Mouse (Mus musculus) kidney, embryonic 14.5 days (tissue): Measurements from ENCODE around the gene Tsr2. TPM values are rescaled to one million over a fixed set of nuclear protein-coding genes. Genes with fewer than 3 reads are reported as not detected.

Experiments used
- ATAC-seq: fragments of 200-750 bp; cut with Nextera tagmentation; 2 replicates; pipeline ENCODE4 v1.8.0; 2017; ENCODE audit warnings: moderate number of reproducible peaks, mild to moderate bottlenecking, moderate TSS enrichment, moderate library complexity; ENCODE audit not compliant: low FRiP score, low TSS enrichment
- H3K27ac ChIP-seq: fragments of 300-500 bp; sonication (generic); 2 replicates; pipeline ENCODE4 v1.5.1; 2014; ENCODE audit warnings: low read depth, mild to moderate bottlenecking, low read length, moderate library complexity, mixed read lengths
- H3K27me3 ChIP-seq: fragments of 300-500 bp; sonication (generic); 2 replicates; pipeline ENCODE4 v1.6.1; 2014; ENCODE audit warnings: mild to moderate bottlenecking, low read length; ENCODE audit not compliant: control insufficient read depth, insufficient read depth
- H3K36me3 ChIP-seq: fragments of 300-500 bp; sonication (generic); 2 replicates; pipeline ENCODE4 v1.6.1; 2014; ENCODE audit warnings: low read length, mixed read lengths; ENCODE audit not compliant: control insufficient read depth, insufficient read depth
- H3K4me1 ChIP-seq: fragments of 300-500 bp; sonication (generic); 2 replicates; pipeline ENCODE4 v1.6.1; 2014; ENCODE audit warnings: low read length, mixed read lengths; ENCODE audit not compliant: control insufficient read depth, insufficient read depth
- H3K4me2 ChIP-seq: fragments of 300-500 bp; sonication (generic); replicated peaks from 2 replicates; pipeline ENCODE4 v1.6.1; 2014; ENCODE audit warnings: low read depth, mild to moderate bottlenecking, low read length
- H3K4me3 ChIP-seq: fragments of 300-500 bp; sonication (generic); 2 replicates; pipeline ENCODE4 v1.5.1; 2014; ENCODE audit warnings: mild to moderate bottlenecking, low read length
- H3K9ac ChIP-seq: fragments of 300-500 bp; sonication (generic); 2 replicates; pipeline ENCODE4 v1.6.1; 2014; ENCODE audit warnings: low read depth, mild to moderate bottlenecking, low read length, moderate library complexity
- H3K9me3 ChIP-seq: fragments of 300-500 bp; sonication (generic); 2 replicates; pipeline ENCODE4 v1.6.1; 2016; ENCODE audit warnings: low read length; ENCODE audit not compliant: control insufficient read depth
- WGBS: fragments of 180-500 bp; shearing (Covaris S2); extraction: QIAGEN DNeasy Blood & Tissue Kit; methylation state at CpG from one replicate; pipeline ENCODE4 v1.1.7; 2014; 5-methylcytosine and 5-hydroxymethylcytosine counted together
- polyA plus RNA-seq: library from polyadenylated mRNA; unstranded; fragments of >200 nt; fragmentation: Nextera tagmentation; extraction: Ambion mirVana; gene quantifications from 2 replicates; pipeline ENCODE4 v1.2.1, GENCODE M21; 2014

The Tsr2 gene
- polyA plus RNA-seq, 1 experiment from 2014 or later: 42.0 TPM

- no peaks in the 10 kb centered on the region for H3K9me3 ChIP-seq
- no peak overlapping the region for H3K4me2 ChIP-seq
- H3K4me1 ChIP-seq: no peaks in the 10 kb centered on the region
- no peak for ATAC-seq
- no peak overlapping the region for H3K9ac ChIP-seq
- WGBS: 84% methylated on average over 4 of the region's 4 CpGs
- H3K36me3 ChIP-seq: peaks cover 22% of the 10 kb centered on the region; the same call in 1 of the 2 replicates
- no peaks in the 10 kb centered on the region for H3K27me3 ChIP-seq
- no peak overlapping the region for H3K27ac ChIP-seq
- H3K4me3 ChIP-seq: no peak overlapping the region
Measured at GRCm38 (mm10) chrX:151076941-151077485, 19.3 kb downstream of the Tsr2 start.

GRCm38 (mm10) chrX:151076007-151076406 is 20.3 kb downstream of the Tsr2 start:
- no peak overlapping the region for H3K4me2 ChIP-seq
- H3K4me1 ChIP-seq: no peaks in the 10 kb centered on the region
- no peaks in the 10 kb centered on the region for H3K27me3 ChIP-seq
- no peak overlapping the region for H3K9ac ChIP-seq
- WGBS: 88% methylated on average over 5 of the region's 5 CpGs
- ATAC-seq: no peak
- H3K27ac ChIP-seq: no peak overlapping the region
- H3K36me3 ChIP-seq: peaks cover 25% of the 10 kb centered on the region; the same call in 1 of the 2 replicates
- H3K9me3 ChIP-seq: no peaks in the 10 kb centered on the region
- H3K4me3 ChIP-seq: no peak overlapping the region

- WGBS: 93% methylated on average over 5 of the region's 5 CpGs
- Histone ChIP-seq H3K4me3 (no peak overlapping the region), H3K9ac (no peak overlapping the region), H3K4me1 (no peaks in the 10 kb centered on the region), H3K9me3 (no peaks in the 10 kb centered on the region), H3K27ac (no peak overlapping the region), H3K4me2 (no peak overlapping the region), H3K36me3 (peaks cover 33% of the 10 kb centered on the region; the same call in 1 of the 2 replicates), H3K27me3 (no peaks in the 10 kb centered on the region)
- ATAC-seq: no peak
Measured at GRCm38 (mm10) chrX:151067876-151068275, 28.5 kb downstream of the Tsr2 start.

- no peaks in the 10 kb centered on the region for H3K9me3 ChIP-seq
- 77% methylated on average over 7 of the region's 7 CpGs for WGBS
- no peak overlapping the region for H3K4me3 ChIP-seq
- no peak overlapping the region for H3K27ac ChIP-seq
- no peaks in the 10 kb centered on the region for H3K27me3 ChIP-seq
- peaks cover 23% of the 10 kb centered on the region; the same call in 1 of the 2 replicates for H3K36me3 ChIP-seq
- ATAC-seq: no peak
- no peaks in the 10 kb centered on the region for H3K4me1 ChIP-seq
- no peak overlapping the region for H3K9ac ChIP-seq
- H3K4me2 ChIP-seq: no peak overlapping the region
Measured at GRCm38 (mm10) chrX:151066071-151066666, 30.2 kb downstream of the Tsr2 start.

GRCm38 (mm10) chrX:151061615-151062299 is 34.6 kb downstream of the Tsr2 start:
- Histone ChIP-seq H3K36me3 (0 out of 2 replicates have a peak, but pooled peaks cover under 1% of the 10 kb centered on the region), H3K4me3 (no peak overlapping the region), H3K27ac (no peak overlapping the region), H3K4me2 (no peak overlapping the region), H3K9me3 (no peaks in the 10 kb centered on the region), H3K4me1 (no peaks in the 10 kb centered on the region), H3K9ac (no peak overlapping the region), H3K27me3 (no peaks in the 10 kb centered on the region)
- no peak for ATAC-seq
- WGBS: 68% methylated on average over 3 of the region's 3 CpGs

- WGBS: 79% methylated on average over 1 of the region's 1 CpGs
- Histone ChIP-seq H3K9ac (no peak overlapping the region), H3K27me3 (peaks cover under 1% of the 10 kb centered on the region; the same call in 1 of the 2 replicates), H3K4me2 (no peak overlapping the region), H3K4me1 (no peaks in the 10 kb centered on the region), H3K9me3 (no peaks in the 10 kb centered on the region), H3K27ac (no peak overlapping the region), H3K36me3 (no peaks in the 10 kb centered on the region), H3K4me3 (no peak overlapping the region)
- ATAC-seq: no peak
Measured at GRCm38 (mm10) chrX:151059346-151059745, 37.0 kb downstream of the Tsr2 start.

GRCm38 (mm10) chrX:151055559-151055958 is 40.8 kb downstream of the Tsr2 start:
- Histone ChIP-seq H3K4me2 (no peak overlapping the region), H3K4me1 (no peaks in the 10 kb centered on the region), H3K9ac (no peak overlapping the region), H3K36me3 (no peaks in the 10 kb centered on the region), H3K27me3 (peaks cover 2% of the 10 kb centered on the region; the same call in 1 of the 2 replicates), H3K27ac (no peak overlapping the region), H3K9me3 (no peaks in the 10 kb centered on the region), H3K4me3 (no peak overlapping the region)
- ATAC-seq: peak; percentile 83; the same call in 1 of the 2 replicates
- 29% methylated on average over 1 of the region's 1 CpGs for WGBS

GRCm38 (mm10) chrX:151054489-151054888 is 41.9 kb downstream of the Tsr2 start:
- Histone ChIP-seq H3K27ac (no peak overlapping the region), H3K9ac (no peak overlapping the region), H3K4me3 (no peak overlapping the region), H3K27me3 (peaks cover 2% of the 10 kb centered on the region; the same call in 1 of the 2 replicates), H3K4me2 (no peak overlapping the region), H3K4me1 (0 out of 2 replicates have a peak, but pooled peaks cover 2% of the 10 kb centered on the region), H3K36me3 (no peaks in the 10 kb centered on the region), H3K9me3 (no peaks in the 10 kb centered on the region)
- WGBS: 46% methylated on average over 5 of the region's 6 CpGs
- ATAC-seq: peak; percentile 40; the same call in 1 of the 2 replicates

- no peak overlapping the region for H3K27ac ChIP-seq
- no peak overlapping the region for H3K4me3 ChIP-seq
- no peak overlapping the region for H3K9ac ChIP-seq
- H3K27me3 ChIP-seq: peaks cover 2% of the 10 kb centered on the region; the same call in 1 of the 2 replicates
- 69% methylated on average over 7 of the region's 7 CpGs for WGBS
- 0 out of 2 replicates have a peak, but pooled peaks cover 9% of the 10 kb centered on the region for H3K4me1 ChIP-seq
- no peaks in the 10 kb centered on the region for H3K36me3 ChIP-seq
- H3K9me3 ChIP-seq: no peaks in the 10 kb centered on the region
- ATAC-seq: no peak
- H3K4me2 ChIP-seq: no peak overlapping the region
Measured at GRCm38 (mm10) chrX:151050337-151050736, 46.0 kb downstream of the Tsr2 start.
